Mouse (Mus musculus): ENCODE measurements around the gene Pan3.

Gene Pan3

GRCm38 (mm10) chr5:147479341-147479740, 49.4 kb downstream of the Pan3 start:
- DNase-seq (ENCODE audit: low read depth, low spot score) = no peak

GRCm38 (mm10) chr5:147484142-147484541, 54.2 kb downstream of the Pan3 start:
- peak; percentile 47 for DNase-seq (ENCODE audit: low read depth, low spot score)

DNA sequence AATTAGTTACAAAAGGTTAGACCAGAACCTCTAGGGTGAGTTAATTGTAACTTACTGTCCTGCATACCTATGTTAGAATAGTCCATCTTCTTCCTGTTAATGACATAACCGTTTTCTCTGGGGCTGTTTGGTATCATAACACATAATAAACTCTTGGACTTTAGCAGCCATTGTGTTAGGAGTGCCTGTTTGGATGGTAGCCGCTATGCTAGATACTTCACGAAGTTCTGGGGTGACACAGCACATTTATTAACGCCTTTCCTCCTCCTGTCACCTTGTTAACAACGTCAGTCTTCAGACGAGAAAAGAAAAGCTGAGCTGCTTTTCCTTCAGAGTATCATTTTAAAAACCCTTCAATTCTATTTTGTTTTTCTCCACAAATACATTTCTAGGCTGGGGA, 59.3 kb downstream of the Pan3 start:
- no peak for DNase-seq (ENCODE audit: low read depth, low spot score)

- DNase-seq (ENCODE audit: low read depth, low spot score) = no peak
These were observed 60.9 kb downstream of the Pan3 start for GRCm38 (mm10) chr5:147490907-147491306.

- no peak for DNase-seq (ENCODE audit: low read depth, low spot score)
These were observed 62.5 kb downstream of the Pan3 start for GRCm38 (mm10) chr5:147492511-147492910.

GRCm38 (mm10) chr5:147493205-147493604, 63.2 kb downstream of the Pan3 start:
- DNase-seq (ENCODE audit: low read depth, low spot score) = no peak

DNA sequence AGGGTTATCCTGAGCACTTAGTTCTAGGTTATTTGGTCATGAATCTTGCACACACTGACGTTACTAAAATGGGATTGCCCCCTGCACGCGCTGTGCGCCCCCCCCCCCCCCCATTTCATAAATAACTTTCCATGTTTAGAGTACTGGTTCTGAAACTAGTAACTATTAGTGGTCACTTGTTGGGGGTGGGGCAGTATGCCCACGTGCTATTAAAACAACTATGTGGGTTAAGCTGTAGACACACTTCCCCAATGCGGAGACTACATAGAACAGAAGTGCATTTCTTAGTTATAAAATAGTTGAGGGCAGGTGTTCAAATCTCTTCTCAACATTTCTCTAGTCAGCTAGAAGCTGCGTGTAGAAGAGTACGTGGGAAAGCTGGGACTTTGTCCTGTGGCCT, 63.7 kb downstream of the Pan3 start:
- no peak for DNase-seq (ENCODE audit: low read depth, low spot score)

DNA sequence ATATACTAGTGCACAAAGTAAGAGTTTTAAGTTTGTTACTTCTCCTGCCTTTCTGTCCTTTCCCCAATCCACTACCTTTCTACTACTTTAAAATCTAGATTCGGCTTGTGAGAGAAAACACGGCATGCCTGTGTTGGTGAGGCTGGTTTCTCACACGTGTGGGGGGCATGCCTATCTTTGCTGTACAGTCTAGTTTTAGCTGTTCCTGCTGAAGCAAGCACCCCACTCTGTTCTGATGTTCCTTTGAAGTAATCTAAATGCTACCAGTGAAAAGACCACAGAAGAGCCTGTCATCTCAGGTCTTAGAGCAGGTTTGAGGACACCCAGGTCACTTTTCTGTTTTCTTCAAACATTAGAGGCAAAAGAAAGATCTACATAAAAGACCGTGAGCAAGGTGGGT, 64.4 kb downstream of the Pan3 start:
- no peak for DNase-seq (ENCODE audit: low read depth, low spot score)

GRCm38 (mm10) chr5:147494791-147495376, 64.9 kb downstream of the Pan3 start:
- DNase-seq (ENCODE audit: low read depth, low spot score) = no peak

DNA sequence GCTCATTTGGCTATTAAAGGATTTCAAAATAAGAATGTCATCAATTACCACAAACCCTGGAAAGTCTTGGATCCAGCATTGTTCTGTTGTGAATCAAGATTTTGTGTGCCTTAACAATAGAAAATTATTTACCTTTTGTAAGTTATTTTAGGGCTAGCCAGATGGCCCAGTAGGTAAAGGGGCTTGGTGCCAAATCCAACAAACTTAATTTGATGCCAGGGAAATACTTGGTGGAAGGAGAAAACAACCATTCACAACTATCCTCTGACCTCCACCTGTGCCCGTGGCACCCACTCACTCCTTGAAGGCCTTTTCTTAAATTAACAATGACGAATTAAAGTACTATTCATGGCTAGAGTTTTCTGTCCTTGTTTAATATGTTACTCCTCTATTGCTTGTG, 66.0 kb downstream of the Pan3 start:
- DNase-seq (ENCODE audit: low read depth, low spot score) = no peak

DNA sequence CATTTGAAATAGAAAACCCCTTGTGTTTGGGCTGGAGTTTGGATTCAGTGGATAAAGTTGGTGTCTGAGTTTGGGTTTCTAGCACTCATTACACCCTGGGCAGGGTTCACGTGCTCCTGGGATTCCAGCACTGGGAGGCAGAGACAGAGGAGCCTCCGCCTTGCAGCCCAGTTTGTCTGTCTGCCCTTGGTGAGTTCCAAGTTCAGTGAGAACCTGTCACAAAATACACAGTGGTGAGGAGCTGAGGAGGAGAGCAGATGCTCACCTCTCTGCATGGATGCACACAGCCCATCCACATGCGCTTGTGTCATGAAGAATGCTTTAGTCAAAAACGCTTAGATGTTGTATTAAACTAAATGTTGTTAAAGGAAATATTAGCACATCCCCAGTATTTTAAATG, 67.0 kb downstream of the Pan3 start:
- no peak for DNase-seq (ENCODE audit: low read depth, low spot score)

GRCm38 (mm10) chr5:147497714-147498113, 67.8 kb downstream of the Pan3 start:
- DNase-seq (ENCODE audit: low read depth, low spot score) = no peak

DNA sequence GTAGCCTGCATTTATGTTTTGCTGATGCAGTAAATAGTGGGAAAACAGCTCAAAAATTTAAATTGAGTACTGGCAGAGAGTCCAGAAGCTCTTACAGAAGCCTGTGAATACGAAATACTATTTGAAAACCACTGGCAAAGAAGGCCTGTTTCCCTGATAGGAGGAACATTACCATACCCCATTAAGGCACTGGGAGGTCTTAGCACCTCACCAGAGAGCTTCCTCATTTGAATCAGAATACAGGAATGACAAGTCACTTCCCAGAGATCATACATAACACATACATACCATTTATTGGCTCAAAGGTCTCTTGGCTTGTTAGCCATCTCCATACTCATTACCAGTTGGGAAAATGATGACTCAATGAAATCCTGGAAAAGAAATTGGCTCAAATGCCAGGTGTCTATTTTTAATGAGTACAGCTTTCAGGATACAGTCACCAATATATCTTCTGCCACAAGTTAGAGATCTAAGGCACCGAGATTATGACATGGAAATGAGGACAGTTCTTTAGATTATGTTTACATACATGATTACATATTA, 71.6 kb downstream of the Pan3 start:
- no peak for DNase-seq (ENCODE audit: low read depth, low spot score)

- no peak for DNase-seq (ENCODE audit: low read depth, low spot score)
These were observed 73.0 kb downstream of the Pan3 start for GRCm38 (mm10) chr5:147502921-147503320.

- no peak for DNase-seq (ENCODE audit: low read depth, low spot score)
These were observed 81.4 kb downstream of the Pan3 start for GRCm38 (mm10) chr5:147511350-147511749.

GRCm38 (mm10) chr5:147527006-147527405, 97.0 kb downstream of the Pan3 start:
- DNase-seq (ENCODE audit: low read depth, low spot score) = no peak

DNA sequence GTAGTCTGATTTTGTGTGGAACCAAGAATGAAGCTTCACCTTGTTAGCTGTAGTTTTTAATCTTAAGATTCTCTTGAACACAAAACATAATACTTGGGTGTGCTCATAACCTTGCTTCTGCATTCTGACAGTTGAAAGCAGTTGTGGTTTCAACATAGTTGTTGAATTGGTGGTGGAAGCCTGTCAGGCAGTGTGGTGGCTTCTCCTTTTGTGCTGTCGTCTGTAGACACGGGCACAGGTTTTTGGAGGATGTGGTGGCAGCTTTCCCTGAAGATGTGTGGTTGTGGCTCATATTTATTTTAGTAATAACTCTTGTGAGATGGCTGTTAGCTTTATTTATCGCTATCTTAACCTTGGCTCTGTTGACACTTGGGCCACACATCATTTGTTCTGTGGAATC, 97.8 kb downstream of the Pan3 start:
- DNase-seq (ENCODE audit: low read depth, low spot score) = no peak

- DNase-seq (ENCODE audit: low read depth, low spot score) = no peak
These were observed 102.1 kb downstream of the Pan3 start for GRCm38 (mm10) chr5:147532031-147532430.

DNA sequence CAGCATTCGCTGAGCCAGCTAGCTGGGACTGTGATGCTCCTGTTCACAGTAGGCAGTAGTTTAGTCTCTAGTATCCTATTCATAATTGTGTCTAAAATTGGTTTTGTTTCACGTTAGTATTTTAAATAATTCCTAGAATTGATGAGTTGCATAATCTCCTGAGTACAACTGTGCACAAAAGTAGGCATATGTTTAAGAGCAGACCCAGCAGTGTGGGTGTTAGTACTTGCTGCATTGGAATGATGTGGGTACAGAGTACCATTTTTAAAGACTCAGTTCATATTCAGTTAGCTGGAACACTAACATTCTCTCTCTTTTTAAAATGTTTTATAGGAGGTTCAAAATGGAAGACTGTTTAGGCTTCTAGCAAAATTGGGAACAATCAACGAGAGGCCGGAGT, 109.4 kb downstream of the Pan3 start:
- no peak for DNase-seq (ENCODE audit: low read depth, low spot score)

DNA sequence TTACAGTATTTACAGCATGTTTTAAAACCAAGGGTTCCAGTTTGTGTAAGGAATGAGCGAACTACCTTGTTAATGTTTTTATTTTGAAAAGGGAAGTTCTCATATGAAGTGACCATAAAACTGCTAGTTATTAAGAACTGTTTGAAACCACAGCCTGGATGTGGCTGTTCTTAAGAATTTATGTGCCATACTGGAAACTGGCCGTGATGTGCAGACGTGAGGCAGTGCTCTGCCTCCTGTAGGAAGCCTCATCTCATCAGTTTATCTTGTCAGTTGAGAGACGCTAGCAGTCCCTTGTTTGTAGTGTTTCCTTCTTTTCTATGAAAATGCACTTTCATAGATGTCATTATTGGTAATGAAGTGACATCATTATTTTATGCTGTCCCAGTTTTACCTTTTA, 109.9 kb downstream of the Pan3 start:
- DNase-seq (ENCODE audit: low read depth, low spot score) = no peak

DNA sequence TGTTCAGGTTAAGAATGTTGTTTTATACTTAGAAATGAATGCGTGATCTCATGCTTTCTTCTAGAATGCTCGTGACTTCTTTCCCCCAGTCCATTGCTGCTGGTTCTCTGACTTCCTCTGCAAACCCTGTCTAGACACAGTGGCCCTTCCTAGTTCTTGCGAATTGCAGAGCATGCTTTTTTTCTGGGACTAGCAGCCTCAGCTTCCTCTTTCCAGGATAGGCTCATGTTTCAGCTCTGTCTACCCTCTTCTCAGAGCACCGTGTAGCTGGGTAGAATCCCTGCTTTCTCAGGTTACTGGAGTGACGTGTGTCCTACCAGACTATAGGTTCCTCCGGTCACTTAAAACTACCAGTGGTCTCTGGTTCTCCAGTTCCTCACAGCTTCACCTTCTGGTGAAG, 112.3 kb downstream of the Pan3 start:
- no peak for DNase-seq (ENCODE audit: low read depth, low spot score)

DNA sequence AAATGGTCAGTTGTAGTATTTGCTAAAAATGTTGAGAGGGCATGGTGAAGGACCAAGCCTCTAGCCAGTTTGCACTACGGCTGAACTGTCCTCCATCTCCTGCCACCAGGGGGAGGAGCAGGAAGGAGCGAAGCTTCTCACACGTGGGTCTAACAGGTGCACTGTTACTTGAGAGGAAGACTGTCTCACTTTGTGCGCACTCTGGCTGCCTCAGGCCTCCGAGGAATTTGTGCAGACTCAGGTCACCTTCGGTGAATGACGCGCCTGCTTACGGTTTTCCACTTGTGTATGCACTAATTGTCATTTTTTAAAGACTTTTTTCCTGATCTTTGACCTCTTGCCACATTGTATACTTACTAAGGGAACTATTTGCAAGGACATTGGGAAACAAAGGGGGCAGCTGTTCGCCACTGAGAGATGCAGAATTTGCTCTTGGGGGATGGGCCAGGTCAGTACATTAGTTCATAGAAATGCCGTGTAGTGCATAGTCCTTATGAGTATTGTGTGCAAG, 115.8 kb downstream of the Pan3 start:
- peak; percentile 70 for DNase-seq (ENCODE audit: low read depth, low spot score)

- DNase-seq (ENCODE audit: low read depth, low spot score) = no peak
These were observed 119.2 kb downstream of the Pan3 start for GRCm38 (mm10) chr5:147549016-147549755.
